Mouse (Mus musculus) olfactory bulb, adult 2 months (tissue): Measurements from ENCODE around the gene Kalrn.

Source experiments
- CTCF ChIP-seq: fragments of 200-500 bp; IDR thresholded peaks from 2 replicates; pipeline ENCODE4 v1.5.1; 2012; ENCODE audit warnings: low read depth, mild to moderate bottlenecking, low read length, moderate library complexity; ENCODE audit not compliant: insufficient read depth
- POLR2A ChIP-seq: fragments of 200-500 bp; IDR thresholded peaks from 2 replicates; pipeline ENCODE4 v1.6.1; 2012; ENCODE audit warnings: mild to moderate bottlenecking, low read depth, low read length, moderate library complexity; ENCODE audit not compliant: insufficient read depth

- TF ChIP-seq POLR2A (no peak), CTCF (no peak)
Observed at GRCm38 (mm10) chr16:34289583-34289982, 283.7 kb downstream of the Kalrn start.
